ENCODE assay signal across 26 mouse cellular contexts in genomic region chr12:12593343-12593742, GRCm38 (mm10).
"Had no signal": no experiment of that assay in that cellular context is flagged by ENCODE, and none has a peak within 500 bp of the region (broad histone marks: within the 10 kb centered on the region; RNA-seq: fewer than 3 reads in every experiment).

No protein-coding gene starts in this region.

- H3K4me1 ChIP-seq: kidney, embryonic 15.5 days had no signal

- H3K27ac ChIP-seq: kidney, embryonic 15.5 days; left cerebral cortex, adult 2 months; limb, embryonic 12.5 days; limb, embryonic 15.5 days; liver, embryonic 14.5 days; midbrain, embryonic 10.5 days; midbrain, embryonic 13.5 days had no signal

- H3K36me3 ChIP-seq: kidney, embryonic 15.5 days; limb, embryonic 12.5 days; limb, embryonic 15.5 days; midbrain, embryonic 10.5 days; midbrain, embryonic 13.5 days; neural tube, embryonic 13.5 days had no signal

- H3K9me3 ChIP-seq: kidney, embryonic 15.5 days; limb, embryonic 12.5 days; limb, embryonic 15.5 days; midbrain, embryonic 10.5 days; midbrain, embryonic 13.5 days; neural tube, embryonic 13.5 days had no signal

- DNase-seq: kidney, adult 2 months; kidney, postnatal 10 days; kidney, postnatal 36 days; layer of hippocampus, postnatal 36 days; liver, postnatal 0 days; lung, embryonic 14.5 days; lung, postnatal 36 days; right cerebral cortex, adult 18-20 months; right cerebral cortex, postnatal 14 days; right cerebral cortex, postnatal 4 days; thymus, adult 2 months; thymus, postnatal 14 days; thymus, postnatal 4 days had no signal

- H3K27me3 ChIP-seq: kidney, embryonic 15.5 days; limb, embryonic 12.5 days; limb, embryonic 15.5 days; megakaryocyte, embryonic 14.5 days; midbrain, embryonic 13.5 days; neural tube, embryonic 13.5 days had no signal

- H3K4me3 ChIP-seq: kidney, embryonic 15.5 days; left cerebral cortex, adult 2 months; limb, embryonic 12.5 days; limb, embryonic 15.5 days; megakaryocyte, embryonic 14.5 days; midbrain, embryonic 10.5 days; midbrain, embryonic 13.5 days; myocyte; neural tube, embryonic 13.5 days had no signal

- ATAC-seq: intestine, postnatal 0 days; liver, postnatal 0 days; lung, postnatal 0 days; midbrain, embryonic 13.5 days; midbrain, embryonic 16.5 days had no signal
